Mouse (Mus musculus) R1 (cell line): ENCODE measurements around the gene Baz2a.
A peak's percentile ranks its signal among the peaks of the same experiment; 100 is the strongest.

Experiments
- DNase-seq: peaks from one replicate; pipeline ENCODE4 v3.0.0-alpha.2; 2018; ENCODE audit warnings: low read depth, low spot score

Gene Baz2a

GRCm38 (mm10) chr10:128175996-128176755 is 84.8 kb downstream of the Baz2a start:
- DNase-seq: peak; percentile 88

GRCm38 (mm10) chr10:128177316-128177715 is 85.9 kb downstream of the Baz2a start:
- no peak for DNase-seq
